Mouse (Mus musculus) G1E (cell line): ENCODE results near the gene Armc9. TPM values are rescaled to one million over a fixed set of nuclear protein-coding genes. Genes with fewer than 3 reads are reported as not detected.
A peak's percentile ranks its signal among the peaks of the same experiment; 100 is the strongest.

Experiments used
- ATAC-seq: 2 replicates; pipeline ENCODE4 v1.8.0; 2016; ENCODE audit warnings: mild to moderate bottlenecking; ENCODE audit not compliant: insufficient number of reproducible peaks, poor library complexity, low FRiP score, severe bottlenecking; ENCODE audit errors: extremely low read depth
- DNase-seq: peaks from one replicate; pipeline ENCODE4 v3.0.0; 2012; ENCODE audit warnings: low spot score
- H3K27me3 ChIP-seq: 2 replicates; pipeline ENCODE4 v1.6.1; 2012; ENCODE audit warnings: mild to moderate bottlenecking, low read length, inconsistent platforms; ENCODE audit not compliant: insufficient read depth
- H3K36me3 ChIP-seq: replicated peaks from 2 replicates; pipeline ENCODE3; 2012; ENCODE audit warnings: mild to moderate bottlenecking, inconsistent platforms
- H3K4me1 ChIP-seq: 2 replicates; pipeline ENCODE4 v1.6.1; 2012; ENCODE audit warnings: low read depth, low read length, inconsistent platforms, mixed read lengths; ENCODE audit not compliant: insufficient read depth
- H3K4me3 ChIP-seq: 2 replicates; pipeline ENCODE4 v1.5.1; 2012; ENCODE audit warnings: low read depth, mild to moderate bottlenecking, inconsistent platforms, low read length, moderate library complexity, mixed read lengths
- H3K9me3 ChIP-seq: replicated peaks from 2 replicates; pipeline ENCODE4 v1.6.1; 2012; ENCODE audit warnings: inconsistent platforms
- CTCF ChIP-seq: IDR thresholded peaks from 2 replicates; pipeline ENCODE4 v1.5.1; 2012; ENCODE audit warnings: low read depth, low read length, inconsistent platforms, mixed read lengths
- GATA1 ChIP-seq: IDR thresholded peaks from 2 replicates; pipeline ENCODE4 v1.6.1; 2012; ENCODE audit warnings: borderline replicate concordance, low read length, inconsistent platforms, mixed read lengths
- GATA2 ChIP-seq: IDR thresholded peaks from 2 replicates; pipeline ENCODE4 v1.6.1; 2012; ENCODE audit warnings: low read depth, low read length, inconsistent platforms, borderline replicate concordance
- POLR2AphosphoS5 ChIP-seq: IDR thresholded peaks from 2 replicates; pipeline ENCODE4 v1.6.1; 2012; ENCODE audit warnings: low read depth, low read length, inconsistent platforms; ENCODE audit not compliant: insufficient replicate concordance
- TAL1 ChIP-seq: conservative IDR thresholded peaks from 2 replicates; pipeline ENCODE4 v1.6.1; 2012; ENCODE audit warnings: low read depth, low read length, inconsistent platforms, mixed read lengths
- polyA plus RNA-seq: library from polyadenylated mRNA; stranded (reverse); fragments of >175 nt; gene quantifications from 2 replicates; pipeline ENCODE4 v1.2.3, GENCODE M21; 2012
- total RNA-seq, 2 experiments: library from RNA; stranded (forward) in 1 of 2; stranded (reverse) in 1 of 2; fragments of 200-1000 nt in 1 of 2; fragments of >200 nt in 1 of 2; fragmentation: Nextera tagmentation in 1 of 2; gene quantifications; 2 replicates each; pipeline ENCODE4 v1.2.3; 2014 to 2017

Armc9 gene
- total and polyA plus RNA-seq, 3 experiments: 4.8 to 15.0 (median 12.3) TPM

DNA sequence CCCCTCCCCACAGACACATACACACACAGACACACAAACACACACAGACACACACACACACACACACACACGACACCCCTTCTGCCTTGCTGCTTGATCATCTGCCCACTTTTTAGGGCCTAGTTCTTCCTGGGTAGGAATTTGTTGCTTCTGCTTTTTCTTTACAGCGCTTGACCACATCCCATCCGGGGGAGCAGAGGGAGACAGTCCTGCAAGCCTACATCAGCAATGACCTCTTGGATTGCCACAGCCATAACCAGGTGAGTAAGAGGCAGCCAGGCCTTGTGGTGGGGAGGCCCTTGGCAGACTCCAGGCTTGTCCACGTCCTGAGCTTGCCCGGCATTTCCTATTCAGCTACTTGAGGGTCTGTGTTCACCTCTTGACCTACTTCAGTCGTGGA, 36.3 kb downstream of the Armc9 start:
- H3K4me3 ChIP-seq: no peak overlapping the region
- no peaks in the 10 kb centered on the region for H3K4me1 ChIP-seq
- ATAC-seq (no peak), DNase-seq (no peak)
- TF ChIP-seq TAL1 (no peak), POLR2AphosphoS5 (no peak), GATA2 (no peak), CTCF (no peak)
- H3K9me3 ChIP-seq: no peaks in the 10 kb centered on the region
- no peaks in the 10 kb centered on the region for H3K27me3 ChIP-seq
- peaks cover 48% of the 10 kb centered on the region for H3K36me3 ChIP-seq

DNA sequence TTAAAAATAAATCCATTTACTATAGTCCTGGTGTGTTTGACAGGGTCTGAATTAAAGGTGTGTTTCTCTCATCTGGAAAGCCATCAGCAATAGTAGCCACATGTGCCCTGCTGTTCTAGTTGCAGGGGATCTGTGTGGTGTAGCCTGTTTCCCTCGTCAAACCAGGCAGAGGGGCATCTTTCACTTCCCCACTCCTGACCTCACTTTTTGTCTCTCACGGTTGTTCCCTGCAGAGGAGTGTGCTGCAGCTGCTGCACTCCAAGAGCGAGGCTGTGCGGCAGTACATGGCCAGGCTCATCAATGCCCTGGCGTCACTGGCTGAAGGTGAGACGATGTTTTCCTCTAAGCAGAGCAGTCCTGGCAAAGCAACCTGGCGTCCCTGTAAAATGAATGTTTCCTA, 39.5 kb downstream of the Armc9 start:
- no peaks in the 10 kb centered on the region for H3K9me3 ChIP-seq
- H3K27me3 ChIP-seq: no peaks in the 10 kb centered on the region; the same call in 1 of the 2 replicates
- H3K4me3 ChIP-seq: no peak overlapping the region
- H3K36me3 ChIP-seq: peaks cover 57% of the 10 kb centered on the region
- DNase-seq (no peak), ATAC-seq (no peak)
- no peaks in the 10 kb centered on the region for H3K4me1 ChIP-seq
- no peak for TF ChIP-seq GATA2
- no peak for TF ChIP-seq GATA1
- TF ChIP-seq POLR2AphosphoS5: no peak

DNA sequence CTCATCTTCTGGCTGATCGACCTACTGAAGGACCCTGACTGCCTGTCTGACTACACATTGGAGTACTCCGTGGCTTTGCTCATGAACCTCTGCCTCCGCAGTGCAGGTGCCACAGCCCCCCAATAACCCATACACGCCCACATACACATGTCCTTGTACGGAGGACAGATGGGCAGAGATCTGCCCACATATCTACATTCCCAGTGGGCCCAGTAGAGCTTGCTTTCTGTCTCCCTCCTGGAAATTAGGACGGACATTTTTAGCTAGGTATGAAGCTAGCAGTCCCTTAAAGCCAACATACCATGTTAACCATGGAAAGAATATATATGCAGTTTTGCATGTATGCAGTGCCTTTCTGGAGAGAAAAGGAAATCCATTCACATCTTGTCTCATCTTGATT, 43.7 kb downstream of the Armc9 start:
- DNase-seq: no peak
- ATAC-seq: no peak
- Histone ChIP-seq H3K4me1 (no peaks in the 10 kb centered on the region), H3K9me3 (no peaks in the 10 kb centered on the region), H3K4me3 (no peak overlapping the region), H3K27me3 (no peaks in the 10 kb centered on the region; the same call in 1 of the 2 replicates), H3K36me3 (peaks cover 74% of the 10 kb centered on the region)
- TF ChIP-seq TAL1 (no peak), GATA1 (no peak), POLR2AphosphoS5 (no peak), GATA2 (no peak), CTCF (no peak)

DNA sequence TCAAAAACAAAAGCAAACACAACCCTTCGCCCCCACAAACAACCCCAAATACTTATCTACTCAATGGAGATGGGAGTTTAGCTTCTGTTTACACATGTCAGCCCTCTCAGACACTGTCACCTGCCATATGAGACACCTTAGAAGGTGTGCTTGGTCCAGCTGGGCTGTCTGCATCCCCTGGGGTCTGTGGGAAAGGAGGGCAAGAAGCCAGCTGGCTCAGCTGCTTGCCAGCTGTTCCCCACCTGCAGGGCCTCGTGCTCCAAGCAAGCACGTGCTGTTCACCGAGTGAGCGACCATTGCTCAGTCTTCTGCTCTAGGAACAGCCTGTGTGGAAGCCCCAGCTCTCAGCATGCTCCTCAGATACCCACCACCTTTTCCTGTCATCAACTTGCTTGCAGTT, 44.4 kb downstream of the Armc9 start:
- no peaks in the 10 kb centered on the region; the same call in 1 of the 2 replicates for H3K27me3 ChIP-seq
- ATAC-seq (no peak), DNase-seq (no peak)
- H3K4me3 ChIP-seq: no peak overlapping the region
- no peaks in the 10 kb centered on the region for H3K4me1 ChIP-seq
- H3K9me3 ChIP-seq: no peaks in the 10 kb centered on the region
- H3K36me3 ChIP-seq: peaks cover 79% of the 10 kb centered on the region
- no peak for TF ChIP-seq GATA2
- TF ChIP-seq TAL1: no peak

DNA sequence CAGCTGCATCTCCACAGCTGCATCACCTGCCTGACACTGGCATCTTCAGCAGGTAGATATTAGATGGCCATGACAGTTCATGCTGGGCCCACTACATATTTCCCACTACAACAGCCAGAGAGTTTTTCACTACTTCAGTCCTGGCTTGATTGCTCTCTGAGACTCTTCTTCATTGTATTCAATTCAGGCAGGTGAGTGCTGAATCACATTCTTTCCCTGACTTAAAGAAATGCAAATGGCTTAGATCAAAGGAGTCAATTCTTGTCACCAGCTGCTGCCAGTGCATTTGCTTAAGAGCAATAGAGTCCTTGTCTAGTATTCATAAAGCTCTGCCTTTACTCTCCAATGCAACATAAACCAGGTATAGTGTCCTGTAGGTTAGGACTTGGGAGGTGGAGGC, 46.7 kb downstream of the Armc9 start:
- peaks cover 4% of the 10 kb centered on the region for H3K4me1 ChIP-seq
- no peak overlapping the region for H3K4me3 ChIP-seq
- no peak for TF ChIP-seq CTCF
- no peak for TF ChIP-seq TAL1
- no peak for TF ChIP-seq POLR2AphosphoS5
- TF ChIP-seq GATA2: no peak
- TF ChIP-seq GATA1: no peak
- DNase-seq (no peak), ATAC-seq (no peak)
- no peaks in the 10 kb centered on the region for H3K9me3 ChIP-seq
- no peaks in the 10 kb centered on the region; the same call in 1 of the 2 replicates for H3K27me3 ChIP-seq
- peaks cover 78% of the 10 kb centered on the region for H3K36me3 ChIP-seq

DNA sequence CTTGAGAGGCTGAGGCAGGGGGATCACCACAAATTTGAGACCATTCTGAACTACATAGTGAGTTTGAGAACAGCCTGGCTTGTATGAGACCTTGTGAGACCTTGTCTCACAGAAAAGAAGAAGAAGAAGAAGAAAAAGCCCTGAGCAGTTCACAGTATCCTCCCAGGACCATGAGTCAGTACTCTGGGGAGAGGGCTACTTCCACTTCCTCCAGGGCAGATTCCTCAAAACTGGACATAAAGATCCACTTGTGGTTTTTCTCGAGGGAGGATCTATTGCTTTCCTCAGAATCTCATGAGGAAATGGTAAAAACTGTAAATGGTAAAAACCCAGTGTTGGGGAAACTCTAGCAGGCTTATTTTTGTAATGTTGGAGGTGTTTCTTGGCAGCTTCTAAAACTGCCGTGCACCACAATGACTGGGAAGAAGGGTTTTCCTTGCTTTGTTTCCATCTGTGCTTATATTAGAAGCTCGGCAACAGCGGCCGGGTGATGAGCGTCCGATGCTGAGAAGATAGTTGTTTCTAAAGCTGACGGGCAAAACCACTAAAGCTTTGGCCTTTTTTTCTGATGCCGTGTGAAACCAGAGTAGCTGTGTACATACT, 48.1 kb downstream of the Armc9 start:
- DNase-seq (no peak), ATAC-seq (no peak)
- Histone ChIP-seq H3K27me3 (no peaks in the 10 kb centered on the region; the same call in 1 of the 2 replicates), H3K4me3 (no peak overlapping the region), H3K9me3 (no peaks in the 10 kb centered on the region), H3K36me3 (peaks cover 73% of the 10 kb centered on the region), H3K4me1 (peaks cover 4% of the 10 kb centered on the region)
- TF ChIP-seq TAL1 (no peak), CTCF (0 out of 2 replicates have a peak, but pooled peaks have one; percentile 0)

DNA sequence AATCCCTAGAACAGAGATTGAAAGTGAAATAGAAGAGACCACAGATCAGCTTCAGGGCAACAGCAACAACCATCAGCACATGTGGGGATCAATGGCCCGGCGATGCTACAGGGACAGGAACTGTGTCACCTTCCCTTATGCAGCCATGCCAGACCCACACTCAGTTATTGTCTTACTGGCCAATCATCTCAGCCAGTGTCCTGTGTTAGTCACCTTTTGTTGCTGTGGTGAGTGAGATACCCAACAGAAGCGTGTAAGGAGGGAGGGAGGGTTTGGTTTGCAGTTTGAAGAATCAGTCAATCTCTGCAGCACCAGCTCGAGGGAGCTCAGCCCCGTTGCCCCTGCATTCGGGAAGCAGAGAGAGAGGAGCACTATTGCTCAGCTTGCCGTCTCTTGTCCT, 56.1 kb downstream of the Armc9 start:
- no peak overlapping the region for H3K4me3 ChIP-seq
- H3K9me3 ChIP-seq: no peaks in the 10 kb centered on the region
- H3K36me3 ChIP-seq: peaks cover 62% of the 10 kb centered on the region
- peaks cover 19% of the 10 kb centered on the region for H3K4me1 ChIP-seq
- TF ChIP-seq GATA2: no peak
- no peak for TF ChIP-seq POLR2AphosphoS5
- no peak for TF ChIP-seq GATA1
- no peak for TF ChIP-seq CTCF
- TF ChIP-seq TAL1: no peak
- H3K27me3 ChIP-seq: no peaks in the 10 kb centered on the region
- ATAC-seq (no peak), DNase-seq (no peak)
